Comparison of ENCODE assay signal across 25 mouse cellular contexts in the genomic region with DNA sequence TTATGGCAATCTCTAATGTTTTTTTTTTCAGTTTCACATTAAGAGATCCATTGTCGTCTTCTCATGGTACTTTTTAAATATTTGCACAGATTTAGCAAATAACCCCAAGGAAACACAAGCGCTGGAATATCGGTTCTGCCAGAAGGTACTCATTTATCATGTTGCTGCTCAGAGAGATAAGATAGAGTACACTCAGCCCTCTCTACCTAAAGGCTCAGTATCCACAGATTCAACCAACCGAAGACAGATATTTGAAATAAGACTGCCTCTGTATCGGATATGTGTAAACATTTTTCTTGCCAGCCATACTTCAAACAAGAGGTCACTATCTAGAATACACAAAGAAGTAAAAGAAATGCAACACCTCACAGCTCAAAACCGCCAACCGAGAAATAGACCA.
"Had no signal": no experiment of that assay in that cellular context is flagged by ENCODE, and none has a peak within 500 bp of the region (broad histone marks: within the 10 kb centered on the region; RNA-seq: fewer than 3 reads in every experiment).

No protein-coding gene starts in this region.

- H3K27me3 ChIP-seq: heart, embryonic 12.5 days; hindbrain, embryonic 12.5 days; limb, embryonic 13.5 days; limb, embryonic 15.5 days had no signal

- H3K4me1 ChIP-seq: heart, embryonic 10.5 days; heart, embryonic 12.5 days; hindbrain, embryonic 10.5 days; hindbrain, embryonic 12.5 days; limb, embryonic 13.5 days; limb, embryonic 15.5 days had no signal

- H3K27ac ChIP-seq: gastrocnemius, adult 2 months; heart, embryonic 10.5 days; hindbrain, embryonic 10.5 days; hindbrain, embryonic 12.5 days; hindbrain, embryonic 14.5 days; limb, embryonic 13.5 days; limb, embryonic 15.5 days had no signal

- H3K4me2 ChIP-seq: heart, embryonic 12.5 days; hindbrain, embryonic 12.5 days; hindbrain, embryonic 14.5 days; limb, embryonic 13.5 days; limb, embryonic 15.5 days had no signal

- ATAC-seq: forebrain, embryonic 16.5 days; hindbrain, embryonic 16.5 days; inflammation-experienced regulatory T-cells, adult 6 months had no signal

- DNase-seq: gastrocnemius, adult 2 months; gastrocnemius, postnatal 10 days; gastrocnemius, postnatal 25 days; heart, adult 18-20 months; heart, postnatal 10 days; heart, postnatal 4 days; kidney, adult 11 months; kidney, adult 2 months; kidney, adult 9 months; kidney, postnatal 10 days; kidney, postnatal 25 days; kidney, postnatal 4 days; layer of hippocampus, adult 9-11 months; layer of hippocampus, postnatal 36 days; left cerebral cortex, postnatal 4 days had no signal

- H3K36me3 ChIP-seq: heart, embryonic 10.5 days; heart, embryonic 12.5 days; hindbrain, embryonic 10.5 days; hindbrain, embryonic 12.5 days; limb, embryonic 13.5 days; limb, embryonic 15.5 days had no signal

- H3K4me3 ChIP-seq: gastrocnemius, adult 2 months; heart, embryonic 10.5 days; heart, embryonic 12.5 days; hindbrain, embryonic 10.5 days; hindbrain, embryonic 12.5 days; limb, embryonic 13.5 days; limb, embryonic 15.5 days had no signal

- H3K9ac ChIP-seq: heart, embryonic 12.5 days; hindbrain, embryonic 12.5 days; hindbrain, embryonic 14.5 days; limb, embryonic 13.5 days; limb, embryonic 15.5 days had no signal

- H3K9me3 ChIP-seq: heart, embryonic 10.5 days; heart, embryonic 12.5 days; hindbrain, embryonic 10.5 days; hindbrain, embryonic 12.5 days; limb, embryonic 13.5 days; limb, embryonic 15.5 days had no signal
